Mouse (Mus musculus) cerebellum, adult 2 months (tissue): ENCODE measurements around the gene Rnf31.

ENCODE experiments used
- CTCF ChIP-seq: fragments of 200-500 bp; IDR thresholded peaks from 2 replicates; pipeline ENCODE4 v1.5.1; 2011; ENCODE audit warnings: low read depth, mild to moderate bottlenecking, control low read depth, low read length, moderate library complexity, borderline replicate concordance; ENCODE audit not compliant: insufficient read depth
- POLR2A ChIP-seq: fragments of 200-500 bp; IDR thresholded peaks from 2 replicates; pipeline ENCODE4 v1.6.1; 2011; ENCODE audit warnings: low read length, control low read depth, borderline replicate concordance; ENCODE audit not compliant: insufficient read depth

GRCm38 (mm10) chr14:55584303-55584701 lies 7.2 kb upstream of the Rnf31 start:
- no peak for TF ChIP-seq CTCF
- no peak for TF ChIP-seq POLR2A
